Mouse (Mus musculus) urinary bladder, postnatal 36 days (tissue): Measurements from ENCODE around the gene Nhsl2.

ENCODE experiments used
- DNase-seq, 2 experiments: peaks; one replicate each; pipeline ENCODE4 v3.0.0; 2022; ENCODE audit warnings: low spot score in 2 of 2, mixed read lengths in 1 of 2

The Nhsl2 gene

GRCm38 (mm10) chrX:101980586-101980985 is 131.4 kb downstream of the Nhsl2 start:
- no peak for DNase-seq

- no peak for DNase-seq
These were observed 132.3 kb downstream of the Nhsl2 start for GRCm38 (mm10) chrX:101981450-101981849.

GRCm38 (mm10) chrX:101983638-101984037 is 134.5 kb downstream of the Nhsl2 start:
- DNase-seq, result no peak

GRCm38 (mm10) chrX:101986657-101987367 is 137.6 kb downstream of the Nhsl2 start:
- DNase-seq, result no peak

GRCm38 (mm10) chrX:101993841-101994571 is 144.8 kb downstream of the Nhsl2 start:
- no peak for DNase-seq

- no peak for DNase-seq
These were observed 147.5 kb downstream of the Nhsl2 start for GRCm38 (mm10) chrX:101996726-101997125.

GRCm38 (mm10) chrX:102003632-102004315 is 154.6 kb downstream of the Nhsl2 start:
- no peak for DNase-seq

GRCm38 (mm10) chrX:102004370-102004769 is 155.2 kb downstream of the Nhsl2 start:
- no peak for DNase-seq

GRCm38 (mm10) chrX:102005141-102005641 is 156.0 kb downstream of the Nhsl2 start:
- no peak for DNase-seq

GRCm38 (mm10) chrX:102007935-102008334 is 158.8 kb downstream of the Nhsl2 start:
- no peak for DNase-seq

GRCm38 (mm10) chrX:102017213-102017923 is 168.2 kb downstream of the Nhsl2 start:
- no peak for DNase-seq

- no peak for DNase-seq
These were observed 169.7 kb downstream of the Nhsl2 start for GRCm38 (mm10) chrX:102018890-102019289.

- DNase-seq, result no peak
These were observed 170.5 kb downstream of the Nhsl2 start for GRCm38 (mm10) chrX:102019471-102020240.

GRCm38 (mm10) chrX:102024976-102025375 is 175.8 kb downstream of the Nhsl2 start:
- DNase-seq, result no peak

- DNase-seq, result peak in 1 of 2 experiments; percentile 30
These were observed 182.7 kb downstream of the Nhsl2 start for GRCm38 (mm10) chrX:102031851-102032250.

- no peak for DNase-seq
These were observed 183.2 kb downstream of the Nhsl2 start for GRCm38 (mm10) chrX:102032431-102032830.

GRCm38 (mm10) chrX:102033566-102033965 is 184.4 kb downstream of the Nhsl2 start:
- DNase-seq, result no peak

GRCm38 (mm10) chrX:102035671-102036070 is 186.5 kb downstream of the Nhsl2 start:
- DNase-seq, result no peak

- no peak for DNase-seq
These were observed 187.7 kb downstream of the Nhsl2 start for GRCm38 (mm10) chrX:102036866-102037361.

GRCm38 (mm10) chrX:102037506-102037905 is 188.3 kb downstream of the Nhsl2 start:
- DNase-seq, result peak in 1 of 2 experiments; percentile 40

GRCm38 (mm10) chrX:102041562-102041961 is 192.4 kb downstream of the Nhsl2 start:
- DNase-seq, result no peak
